Mouse (Mus musculus) lung, postnatal 0 days (tissue): ENCODE data around the gene Naip5.

ENCODE experiments used
- CTCF ChIP-seq: IDR thresholded peaks from 2 replicates; pipeline ENCODE4 v1.5.1; 2016; ENCODE audit warnings: antibody characterized with exemption, mild to moderate bottlenecking
- EP300 ChIP-seq: IDR thresholded peaks from 2 replicates; pipeline ENCODE4 v1.6.1; 2016; ENCODE audit warnings: antibody characterized with exemption, mild to moderate bottlenecking, control low read depth

- TF ChIP-seq CTCF, result no peak
- no peak for TF ChIP-seq EP300
These were observed 35.6 kb downstream of the Naip5 start for GRCm38 (mm10) chr13:100210540-100210939.
